Mouse (Mus musculus): ENCODE measurements around the gene Kdf1. TPM values are rescaled to one million over a fixed set of nuclear protein-coding genes. Genes with fewer than 3 reads are reported as not detected.

Gene Kdf1
- polyA plus RNA-seq, 1 experiment from 2014 or later = 0.15 TPM

- no peak overlapping the region for H3K9ac ChIP-seq
- H3K4me3 ChIP-seq = no peak overlapping the region
- H3K27me3 ChIP-seq = no peaks in the 10 kb centered on the region
- peaks cover 3% of the 10 kb centered on the region for H3K4me1 ChIP-seq (replicated peaks)
- H3K9me3 ChIP-seq = no peaks in the 10 kb centered on the region
- whole genome bisulfite sequencing = 59% methylated on average over 10 of the region's 10 CpGs
- no peak overlapping the region for H3K27ac ChIP-seq (replicated peaks)
- ATAC-seq (ENCODE audit: low read depth) = no peak
- no peak overlapping the region for H3K4me2 ChIP-seq
- no peaks in the 10 kb centered on the region for H3K36me3 ChIP-seq
Measured at GRCm38 (mm10) chr4:133570066-133570466, 51.3 kb downstream of the Kdf1 start.

GRCm38 (mm10) chr4:133574070-133574842 lies 55.5 kb downstream of the Kdf1 start, which contains the start of gene Gpatch3:
TSS of gene Gpatch3 (plus strand) at chr4:133574745.
- H3K4me1 ChIP-seq (replicated peaks) = peaks cover 12% of the 10 kb centered on the region
- peaks cover 16% of the 10 kb centered on the region for H3K36me3 ChIP-seq
- no peaks in the 10 kb centered on the region for H3K27me3 ChIP-seq
- H3K27ac ChIP-seq (replicated peaks) = peak within 1 kb of the TSS; percentile 85
- peak within 1 kb of the TSS; percentile 92 for H3K9ac ChIP-seq
- peak within 1 kb of the TSS; percentile 89 for H3K4me2 ChIP-seq
- peak; percentile 90 for ATAC-seq (ENCODE audit: low read depth)
- no peaks in the 10 kb centered on the region for H3K9me3 ChIP-seq
- peak within 1 kb of the TSS; percentile 96 for H3K4me3 ChIP-seq
- 6% methylated on average over 44 of the region's 44 CpGs for WGBS

GRCm38 (mm10) chr4:133574843-133575202 lies 56.1 kb downstream of the Kdf1 start:
- H3K27me3 ChIP-seq = no peaks in the 10 kb centered on the region
- peak overlapping the region; percentile 85 for H3K27ac ChIP-seq (replicated peaks)
- peaks cover 12% of the 10 kb centered on the region for H3K4me1 ChIP-seq (replicated peaks)
- ATAC-seq (ENCODE audit: low read depth) = peak; percentile 71
- peak overlapping the region; percentile 96 for H3K4me3 ChIP-seq
- peak overlapping the region; percentile 89 for H3K4me2 ChIP-seq
- peak overlapping the region; percentile 92 for H3K9ac ChIP-seq
- under 1% methylated on average over 41 of the region's 41 CpGs for whole genome bisulfite sequencing
- peaks cover 22% of the 10 kb centered on the region for H3K36me3 ChIP-seq
- H3K9me3 ChIP-seq = no peaks in the 10 kb centered on the region

- Histone ChIP-seq H3K27ac (replicated peaks) (no peak overlapping the region), H3K36me3 (peaks cover 51% of the 10 kb centered on the region), H3K27me3 (no peaks in the 10 kb centered on the region), H3K4me1 (replicated peaks) (peaks cover 12% of the 10 kb centered on the region), H3K9me3 (no peaks in the 10 kb centered on the region), H3K4me3 (no peak overlapping the region), H3K4me2 (no peak overlapping the region), H3K9ac (no peak overlapping the region)
- ATAC-seq (ENCODE audit: low read depth) = no peak
- 66% methylated on average over 12 of the region's 12 CpGs for WGBS
Measured at GRCm38 (mm10) chr4:133577983-133578382, 59.2 kb downstream of the Kdf1 start.

Small RNA genes lying within 50 kb of the gene (microRNA-seq; reads per million reads assigned to microRNA genes)
- not detected for gene Gm23158

Other genes with a start within 250 kb of the Kdf1 start
- 98.0 and 104 TPM in 2 replicates for gene Tmem222, start 241.2 kb upstream of the Kdf1 start, polyA plus RNA-seq (2015; fragmentation: Nextera tagmentation; extraction: Ambion mirVana)
- gene Wdtc1, start 165.5 kb upstream of the Kdf1 start, polyA plus RNA-seq (2015; fragmentation: Nextera tagmentation; extraction: Ambion mirVana) = 21.9 and 24.3 TPM in 2 replicates
- gene Slc9a1, start 149.3 kb upstream of the Kdf1 start, polyA plus RNA-seq (2015; fragmentation: Nextera tagmentation; extraction: Ambion mirVana) = 7.0 and 7.1 TPM in 2 replicates
- gene Tent5b, start 38.8 kb upstream of the Kdf1 start, polyA plus RNA-seq (2015; fragmentation: Nextera tagmentation; extraction: Ambion mirVana) = 0.14 and 0.33 TPM in 2 replicates
- gene Trnp1, start 20.4 kb upstream of the Kdf1 start, polyA plus RNA-seq (2015; fragmentation: Nextera tagmentation; extraction: Ambion mirVana) = 5.0 and 6.7 TPM in 2 replicates
- gene Nudc, start 27.0 kb downstream of the Kdf1 start, polyA plus RNA-seq (2015; fragmentation: Nextera tagmentation; extraction: Ambion mirVana) = 244 and 267 TPM in 2 replicates
- not detected in 2 replicates for gene Nr0b2, start 34.4 kb downstream of the Kdf1 start, polyA plus RNA-seq (2015; fragmentation: Nextera tagmentation; extraction: Ambion mirVana)
- gene Gpatch3, start 55.8 kb downstream of the Kdf1 start, polyA plus RNA-seq (2015; fragmentation: Nextera tagmentation; extraction: Ambion mirVana) = 7.0 and 7.8 TPM in 2 replicates
- gene Gpn2, start 65.4 kb downstream of the Kdf1 start, polyA plus RNA-seq (2015; fragmentation: Nextera tagmentation; extraction: Ambion mirVana) = 17.7 TPM in 2 replicates
- gene Sfn, start 83.2 kb downstream of the Kdf1 start, polyA plus RNA-seq (2015; fragmentation: Nextera tagmentation; extraction: Ambion mirVana) = 1.0 and 3.3 TPM in 2 replicates
- gene Zdhhc18, start 131.2 kb downstream of the Kdf1 start, polyA plus RNA-seq (2015; fragmentation: Nextera tagmentation; extraction: Ambion mirVana) = 2.8 and 4.3 TPM in 2 replicates
- gene Pigv, start 153.7 kb downstream of the Kdf1 start, polyA plus RNA-seq (2015; fragmentation: Nextera tagmentation; extraction: Ambion mirVana) = 12.3 and 14.2 TPM in 2 replicates
- 31.8 and 37.3 TPM in 2 replicates for gene Arid1a, start 237.8 kb downstream of the Kdf1 start, polyA plus RNA-seq (2015; fragmentation: Nextera tagmentation; extraction: Ambion mirVana)